Mouse (Mus musculus) adrenal gland, adult (tissue): ENCODE results near the gene 2310030G06Rik.

Source experiments
- DNase-seq, 2 experiments: peaks; one replicate each; pipeline ENCODE4 v3.0.0; 2022 to 2023; ENCODE audit warnings: low spot score in 1 of 2; ENCODE audit not compliant: inconsistent age in 2 of 2

Gene 2310030G06Rik

GRCm38 (mm10) chr9:50746214-50746677 lies at the start of gene 2310030G06Rik:
2310030G06Rik (minus strand) TSS chr9:50746536.
- peak; percentile 49 to 83 for DNase-seq

GRCm38 (mm10) chr9:50795266-50795665 lies 48.9 kb upstream of the 2310030G06Rik start:
- DNase-seq = no peak

GRCm38 (mm10) chr9:50782155-50782554 lies 35.8 kb upstream of the 2310030G06Rik start:
- peak in 1 of 2 experiments; percentile 63 for DNase-seq

GRCm38 (mm10) chr9:50776162-50776760 lies 29.9 kb upstream of the 2310030G06Rik start:
- DNase-seq = no peak

GRCm38 (mm10) chr9:50775662-50776126 lies 29.4 kb upstream of the 2310030G06Rik start:
- peak; percentile 25 to 65 for DNase-seq

GRCm38 (mm10) chr9:50774991-50775612 lies 28.8 kb upstream of the 2310030G06Rik start, which contains the start of the genes Alg9 and 1110032A03Rik:
Alg9 (plus strand) TSS chr9:50775019.
1110032A03Rik (minus strand) TSS chr9:50775520.
- peak; percentile 88 to 97 for DNase-seq

- DNase-seq = no peak
Measured at GRCm38 (mm10) chr9:50774026-50774462, 27.7 kb upstream of the 2310030G06Rik start.

- DNase-seq = peak in 1 of 2 experiments; percentile 27
Measured at GRCm38 (mm10) chr9:50770011-50770410, 23.7 kb upstream of the 2310030G06Rik start.

GRCm38 (mm10) chr9:50768107-50769002 lies 22.0 kb upstream of the 2310030G06Rik start, which contains the start of gene Fdxacb1:
Fdxacb1 (plus strand) TSS chr9:50768236.
- peak; percentile 98 to 99 for DNase-seq

GRCm38 (mm10) chr9:50767531-50768106 lies 21.3 kb upstream of the 2310030G06Rik start:
- DNase-seq = peak in 1 of 2 experiments; percentile 23

GRCm38 (mm10) chr9:50763331-50763730 lies 17.0 kb upstream of the 2310030G06Rik start:
- DNase-seq = peak in 1 of 2 experiments; percentile 27

GRCm38 (mm10) chr9:50761520-50762243 lies 15.3 kb upstream of the 2310030G06Rik start:
- DNase-seq = no peak

- peak in 1 of 2 experiments; percentile 57 for DNase-seq
Measured at GRCm38 (mm10) chr9:50756711-50757110, 10.4 kb upstream of the 2310030G06Rik start.

GRCm38 (mm10) chr9:50753947-50754346 lies 7.6 kb upstream of the 2310030G06Rik start:
- DNase-seq = peak in 1 of 2 experiments; percentile 22

- DNase-seq = peak; percentile 54 to 79
Measured at GRCm38 (mm10) chr9:50752784-50753615, 6.7 kb upstream of the 2310030G06Rik start.

- no peak for DNase-seq
Measured at GRCm38 (mm10) chr9:50752054-50752602, 5.8 kb upstream of the 2310030G06Rik start, which contains the start of gene Hspb2. Hspb2 (minus strand) TSS chr9:50752354.

GRCm38 (mm10) chr9:50751323-50751722 lies 5.0 kb upstream of the 2310030G06Rik start, which contains the start of gene Cryab:
Cryab (plus strand) TSS chr9:50751325.
- DNase-seq = no peak

- no peak for DNase-seq
Measured at GRCm38 (mm10) chr9:50750706-50751105, 4.4 kb upstream of the 2310030G06Rik start.
